Mouse (Mus musculus) cortical plate, adult 2 months (tissue): ENCODE data around the gene Rgs3.

Source experiments
- CTCF ChIP-seq: fragments of 200-500 bp; IDR thresholded peaks from 2 replicates; pipeline ENCODE4 v1.5.1; 2011; ENCODE audit warnings: mild to moderate bottlenecking, control low read depth, low read length; ENCODE audit not compliant: insufficient read depth; ENCODE audit errors: extremely low read depth
- POLR2A ChIP-seq: fragments of 200-500 bp; IDR thresholded peaks from 2 replicates; pipeline ENCODE4 v1.6.1; 2011; ENCODE audit warnings: mild to moderate bottlenecking, low read length, control low read depth; ENCODE audit not compliant: insufficient read depth; ENCODE audit errors: extremely low read depth

GRCm38 (mm10) chr4:62568359-62568758, 8.7 kb downstream of the Rgs3 start:
- TF ChIP-seq POLR2A (no peak), CTCF (no peak)
